Mouse (Mus musculus) MEL (cell line): ENCODE data around the gene Capn12.

Source experiments
- CHD1 ChIP-seq: IDR thresholded peaks from 2 replicates; pipeline ENCODE4 v1.6.1; 2012; ENCODE audit warnings: low read depth, mild to moderate bottlenecking, inconsistent platforms, low read length, improper control_type of control experiment
- EP300 ChIP-seq, 2 experiments: IDR thresholded peaks; 2 replicates each; pipeline ENCODE4 v1.6.1; 2011; ENCODE audit warnings: improper control_type of control experiment in 2 of 2, low read length in 2 of 2, low read depth in 1 of 2, mild to moderate bottlenecking in 1 of 2
- GATA1 ChIP-seq: IDR thresholded peaks from 2 replicates; pipeline ENCODE4 v1.6.1; 2011; ENCODE audit warnings: low read depth, low read length, improper control_type of control experiment
- MAX ChIP-seq: IDR thresholded peaks from 2 replicates; pipeline ENCODE4 v1.6.1; 2011; ENCODE audit warnings: low read length, improper control_type of control experiment
- MEF2A ChIP-seq: IDR thresholded peaks from 2 replicates; pipeline ENCODE4 v1.6.1; 2014; ENCODE audit warnings: low read depth, mild to moderate bottlenecking, inconsistent platforms, low read length, improper control_type of control experiment; ENCODE audit not compliant: poor library complexity, insufficient replicate concordance, severe bottlenecking; ENCODE audit errors: extremely low read depth
- RAD21 ChIP-seq: IDR thresholded peaks from 2 replicates; pipeline ENCODE4 v1.6.1; 2011; ENCODE audit warnings: mild to moderate bottlenecking, low read depth, low read length, improper control_type of control experiment

GRCm38 (mm10) chr7:28911632-28912031 is 30.4 kb downstream of the Capn12 start:
- no peak for TF ChIP-seq CHD1
- no peak for TF ChIP-seq MEF2A
- TF ChIP-seq GATA1 = no peak
- TF ChIP-seq MAX = no peak
- TF ChIP-seq RAD21 = no peak
- TF ChIP-seq EP300 (IDR thresholded peaks at IDR 0.05; ENCODE audit: low read depth in 1 of 2, low read length in 2 of 2) = no peak
